7 mouse cellular contexts compared by ENCODE assay signal in the genomic region with DNA sequence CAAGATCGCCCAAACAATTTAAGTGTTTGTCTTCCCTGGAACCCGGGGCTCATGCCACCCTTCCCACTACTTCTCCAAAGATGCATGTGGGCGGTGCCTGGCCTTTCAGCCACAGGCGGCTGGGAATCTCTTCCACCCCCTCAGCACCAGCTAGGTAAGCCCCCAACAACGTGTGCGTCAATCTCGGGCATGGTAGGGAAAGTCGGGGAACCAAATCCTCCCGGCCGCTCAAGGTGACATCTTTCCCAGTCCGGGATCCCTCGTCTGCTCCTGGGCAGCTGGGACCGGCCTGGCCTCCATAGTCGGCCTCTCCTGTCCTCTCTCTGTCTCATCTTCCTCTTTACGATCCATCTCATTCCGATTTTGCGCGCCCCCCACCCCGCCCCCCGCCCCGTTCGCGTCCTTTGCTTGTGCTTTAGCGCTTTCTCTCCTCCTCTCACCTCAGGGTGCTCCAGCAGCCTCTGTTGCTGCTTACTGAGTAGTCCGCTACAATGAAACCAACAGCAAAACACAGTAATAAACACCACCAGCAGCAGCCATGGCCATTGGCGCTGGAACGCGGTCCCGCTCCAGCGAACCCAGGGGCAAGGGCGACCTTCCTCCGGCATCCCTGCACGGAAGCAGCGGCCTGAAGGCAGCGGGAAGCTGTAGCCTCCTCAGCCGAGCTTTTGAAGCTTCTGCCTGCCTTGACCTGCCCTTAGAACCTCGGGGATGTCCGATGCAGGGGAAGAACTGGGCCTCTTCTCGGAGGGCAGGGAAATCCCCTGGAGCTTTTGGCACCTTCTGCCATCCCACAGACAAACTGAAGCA. TPM values are rescaled to one million over a fixed set of nuclear protein-coding genes. Genes with fewer than 3 reads are reported as not detected.
DNase-seq lines count a peak whose midpoint lies in the region; ATAC-seq and TF ChIP-seq lines count a peak whose summit lies in the region.

A gene (minus strand): TSS at position 784 of the 810 bp plus-strand sequence.

- no peak within 1 kb of the TSS for H3K9ac ChIP-seq in lung, postnatal 0 days (replicated peaks; ENCODE audit: low read depth)
- H3K9ac ChIP-seq in hindbrain, embryonic 11.5 days (ENCODE audit: low read depth, low read length): peak within 1 kb of the TSS; percentile 47
- peak within 1 kb of the TSS; percentile 54 for H3K9ac ChIP-seq in midbrain, postnatal 0 days (replicated peaks; ENCODE audit: low read length, poor library complexity, severe bottlenecking)

- H3K27ac ChIP-seq in lung, postnatal 0 days (ENCODE audit: low read length): no peak within 1 kb of the TSS
- no peak within 1 kb of the TSS for H3K27ac ChIP-seq in hindbrain, embryonic 11.5 days (ENCODE audit: low read depth, low read length)
- H3K27ac ChIP-seq in midbrain, postnatal 0 days (ENCODE audit: low read depth, low read length): no peak within 1 kb of the TSS

- no peak for TF ChIP-seq EP300 in lung, postnatal 0 days (IDR thresholded peaks at IDR 0.05)

- no peak for ATAC-seq in lung, postnatal 0 days
- ATAC-seq in hindbrain, embryonic 11.5 days (ENCODE audit: low FRiP score): 0 out of 2 replicates have a peak, but pooled peaks have one; percentile 35
- no peak for ATAC-seq in midbrain, postnatal 0 days (ENCODE audit: low FRiP score)

- peak within 1 kb of the TSS; percentile 12; the same call in 1 of the 2 replicates for H3K4me3 ChIP-seq in lung, postnatal 0 days (ENCODE audit: low read depth, low read length)
- H3K4me3 ChIP-seq in hindbrain, embryonic 11.5 days (ENCODE audit: low read depth, low read length): peak within 1 kb of the TSS; percentile 28
- peak within 1 kb of the TSS; percentile 30 for H3K4me3 ChIP-seq in midbrain, postnatal 0 days (ENCODE audit: low read depth, low read length)

- no peaks in the 10 kb centered on the region for H3K9me3 ChIP-seq in lung, postnatal 0 days (ENCODE audit: low read length)
- no peaks in the 10 kb centered on the region for H3K9me3 ChIP-seq in hindbrain, embryonic 11.5 days (ENCODE audit: control insufficient read depth, low read length)
- no peaks in the 10 kb centered on the region for H3K9me3 ChIP-seq in midbrain, postnatal 0 days (ENCODE audit: low read length)

- no peaks in the 10 kb centered on the region for H3K36me3 ChIP-seq in lung, postnatal 0 days (ENCODE audit: insufficient read depth, low read length)
- no peaks in the 10 kb centered on the region for H3K36me3 ChIP-seq in hindbrain, embryonic 11.5 days (ENCODE audit: control insufficient read depth, insufficient read depth, low read length)
- H3K36me3 ChIP-seq in midbrain, postnatal 0 days (ENCODE audit: insufficient read depth, low read length): no peaks in the 10 kb centered on the region

- H3K4me2 ChIP-seq in lung, postnatal 0 days (replicated peaks; ENCODE audit: low read depth, low read length): no peak within 1 kb of the TSS
- H3K4me2 ChIP-seq in hindbrain, embryonic 11.5 days (replicated peaks; ENCODE audit: low read depth, low read length): peak within 1 kb of the TSS; percentile 49
- peak within 1 kb of the TSS; percentile 57 for H3K4me2 ChIP-seq in midbrain, postnatal 0 days (ENCODE audit: low read depth, low read length, poor library complexity, severe bottlenecking)

- peaks cover 17% of the 10 kb centered on the region for H3K27me3 ChIP-seq in lung, postnatal 0 days (replicated peaks; ENCODE audit: insufficient read depth, low read length)
- peaks cover 23% of the 10 kb centered on the region for H3K27me3 ChIP-seq in hindbrain, embryonic 11.5 days (ENCODE audit: control insufficient read depth, insufficient read depth, low read length)
- 0 out of 2 replicates have a peak, but pooled peaks cover 4% of the 10 kb centered on the region for H3K27me3 ChIP-seq in midbrain, postnatal 0 days (ENCODE audit: insufficient read depth, low read length)

- DNase-seq in lung, postnatal 0 days (ENCODE audit: low spot score): no peak
- no peak for DNase-seq in lung, postnatal 4 days
- peak; percentile 51 for DNase-seq in embryo, embryonic 10 days (ENCODE audit: low spot score)
- DNase-seq in hindbrain, embryonic 11.5 days (ENCODE audit: low spot score): peak; percentile 44
- DNase-seq in midbrain, postnatal 0 days (ENCODE audit: low spot score): peak; percentile 1
- no peak for DNase-seq in adrenal gland, postnatal 14 days
- no peak for DNase-seq in lung, adult 18-20 months

- TF ChIP-seq CTCF in lung, postnatal 0 days (IDR thresholded peaks at IDR 0.05): no peak
- TF ChIP-seq CTCF in midbrain, postnatal 0 days (IDR thresholded peaks at IDR 0.05): no peak

- 3% methylated on average over 39 of the region's 39 CpGs for WGBS in lung, postnatal 0 days
- WGBS in hindbrain, embryonic 11.5 days: 4% methylated on average over 38 of the region's 39 CpGs
- 5% methylated on average over 35 of the region's 39 CpGs for WGBS in midbrain, postnatal 0 days

- no peaks in the 10 kb centered on the region for H3K4me1 ChIP-seq in lung, postnatal 0 days (ENCODE audit: insufficient read depth, low read depth, low read length)
- H3K4me1 ChIP-seq in hindbrain, embryonic 11.5 days (replicated peaks; ENCODE audit: control insufficient read depth, insufficient read depth, low read length): no peaks in the 10 kb centered on the region; the same call in 1 of the 2 replicates
- no peaks in the 10 kb centered on the region for H3K4me1 ChIP-seq in midbrain, postnatal 0 days (ENCODE audit: insufficient read depth, low read length)

RNA-seq across cellular contexts. Expression of the gene that starts here (rescaled TPM):
- polyA plus RNA-seq in lung, postnatal 0 days (2015; fragmentation: Nextera tagmentation; extraction: Ambion mirVana): not detected in 2 replicates
- polyA plus RNA-seq in hindbrain, embryonic 11.5 days (2014; fragmentation: Nextera tagmentation; extraction: Ambion mirVana): 0.28 TPM in 1 of 2 replicates, not detected in the other
- total RNA-seq in midbrain, postnatal 0 days (2014; rRNA removed): 0.82 TPM in 1 of 2 replicates, not detected in the other
- 1.2 and 1.4 TPM in 2 replicates for polyA plus RNA-seq in midbrain, postnatal 0 days (2015; fragmentation: Nextera tagmentation; extraction: Ambion mirVana)
- not detected in 2 replicates for total RNA-seq in adrenal gland, postnatal 14 days (2021)

Comparison
In these comparisons a context has a peak if more than half of its experiments do, and no peak if none do; other contexts are left out.
1. Peak in DNase-seq, ATAC-seq, H3K4me3 ChIP-seq, H3K9ac ChIP-seq and H3K4me2 ChIP-seq in hindbrain, embryonic 11.5 days; RNA of the gene not detected or under 1 TPM.
2. DNase-seq: peak in embryo, embryonic 10 days (single experiment) and midbrain, postnatal 0 days (single experiment); none in lung, postnatal 0 days (single experiment), lung, postnatal 4 days (0 of 2), adrenal gland, postnatal 14 days (single experiment) and lung, adult 18-20 months (0 of 2).
3. Peak in every context shown above with its lines, with median percentiles within 50 percentile points of each other: H3K4me3 ChIP-seq.